Mouse (Mus musculus) gastrocnemius, postnatal 14 days (tissue): ENCODE results near the gene Gm32687. TPM values are rescaled to one million over a fixed set of nuclear protein-coding genes. Genes with fewer than 3 reads are reported as not detected.
"Not testable (repeated sequence)": the region's sequence is repeated elsewhere in the genome, so short reads cannot be mapped to it uniquely, and the experiment has no call there.

Source experiments
- DNase-seq: peaks from one replicate; pipeline ENCODE4 v3.0.0; 2021; ENCODE audit warnings: mixed read lengths
- intact Hi-C: fragments of 180-260 bp; cut with DNase I; formaldehyde crosslinking; loops from one replicate; pipeline ENCODE4 v1.15.1; 2025; ENCODE audit warnings: low total_unique reads
- long read RNA-seq, 2 experiments: library from polyadenylated mRNA; stranded (forward); transcript quantifications; one replicate each; pipeline ENCODE4 v2.0.0; 2021
- total RNA-seq, 2 experiments: library from RNA; stranded (reverse); gene quantifications; 2 replicates each; pipeline ENCODE4 v1.2.3; 2021

The Gm32687 gene
- total RNA-seq: 1 to 10 TPM; 1.1 to 2.7 TPM
- long read RNA-seq, experiment 1, partial matches to known transcripts: 0 of 1 reads
- long read RNA-seq, experiment 1, other reads (novel, unspliced or antisense): 1 of 1 reads
- long read RNA-seq, experiment 2, partial matches to known transcripts: 0 of 4 reads
- long read RNA-seq, experiment 2, other reads (novel, unspliced or antisense): 3 of 4 reads

DNA sequence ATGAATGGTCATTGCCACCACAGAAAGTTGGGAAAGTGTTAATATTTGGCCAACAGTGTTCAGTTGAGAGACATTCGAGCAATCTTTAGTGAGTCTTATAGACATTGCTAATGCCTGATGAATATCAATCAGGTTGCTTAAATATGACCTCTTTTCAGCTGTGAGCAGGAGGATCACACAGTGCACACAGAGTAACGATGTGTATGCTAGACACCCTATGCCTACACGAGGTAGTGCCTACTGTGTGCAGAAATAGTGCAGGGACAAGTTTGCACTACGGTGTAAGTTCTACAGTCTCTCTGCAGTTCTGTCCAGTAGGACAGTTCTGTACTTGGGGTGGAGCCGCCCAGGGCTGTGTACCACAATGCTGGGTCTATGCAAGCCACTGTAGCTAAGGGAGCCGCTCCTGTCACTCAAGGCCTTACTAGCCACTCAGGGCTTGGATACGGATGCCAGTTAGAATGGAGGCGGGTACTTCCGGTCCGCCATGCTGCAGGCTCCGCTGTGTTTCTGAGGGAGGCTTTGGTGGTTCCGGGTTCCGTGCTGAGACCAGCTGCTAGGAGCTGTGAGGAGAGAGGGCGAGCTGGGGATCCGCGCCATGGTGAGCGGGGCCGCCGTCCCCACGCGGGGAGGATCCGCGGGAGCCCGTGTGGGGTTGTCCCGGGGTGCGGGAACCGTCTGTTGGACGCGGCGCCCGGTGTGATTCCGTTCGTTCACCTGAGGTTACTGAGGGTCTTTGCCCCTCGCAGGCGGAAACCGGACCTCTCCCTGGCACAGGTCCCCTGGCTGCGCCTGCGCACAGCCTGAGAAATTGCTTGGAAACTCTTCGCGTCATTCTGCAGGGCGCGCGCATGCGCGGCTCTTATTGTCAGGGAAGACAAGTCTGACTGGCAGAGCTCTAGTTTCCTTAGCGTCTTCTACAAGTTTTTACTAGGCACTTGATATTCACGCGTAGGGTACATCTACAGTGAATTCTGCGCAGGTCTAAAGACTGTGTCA lies at the start of gene Gm32687:
Gene Gm32687 (plus strand): TSS at position 526 of the 999 bp plus-strand sequence.
- peak; percentile 0 for DNase-seq
- intact Hi-C loops: not testable (repeated sequence)

DNA sequence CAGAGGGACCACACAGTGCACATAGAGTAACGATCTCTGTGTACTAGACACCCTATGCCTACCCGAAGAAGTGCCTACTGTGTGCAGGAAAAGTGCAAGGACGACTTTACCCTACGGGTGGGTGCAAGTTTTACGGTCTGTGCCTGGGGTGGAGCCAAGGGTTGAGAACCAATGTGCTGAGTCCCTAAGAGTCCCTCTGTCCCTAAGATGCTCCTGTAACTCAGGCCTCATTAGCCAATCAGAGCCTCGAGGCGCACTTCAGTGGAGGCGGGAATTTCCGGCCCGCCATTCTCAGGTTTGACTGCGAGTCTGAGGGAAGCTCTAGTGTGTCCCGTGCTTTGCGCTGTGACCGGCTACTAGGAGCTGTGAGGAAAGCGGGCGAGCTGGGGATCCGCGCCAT lies 17.5 kb upstream of the Gm32687 start:
- intact Hi-C loops, DNase-seq: not testable (repeated sequence)

DNA sequence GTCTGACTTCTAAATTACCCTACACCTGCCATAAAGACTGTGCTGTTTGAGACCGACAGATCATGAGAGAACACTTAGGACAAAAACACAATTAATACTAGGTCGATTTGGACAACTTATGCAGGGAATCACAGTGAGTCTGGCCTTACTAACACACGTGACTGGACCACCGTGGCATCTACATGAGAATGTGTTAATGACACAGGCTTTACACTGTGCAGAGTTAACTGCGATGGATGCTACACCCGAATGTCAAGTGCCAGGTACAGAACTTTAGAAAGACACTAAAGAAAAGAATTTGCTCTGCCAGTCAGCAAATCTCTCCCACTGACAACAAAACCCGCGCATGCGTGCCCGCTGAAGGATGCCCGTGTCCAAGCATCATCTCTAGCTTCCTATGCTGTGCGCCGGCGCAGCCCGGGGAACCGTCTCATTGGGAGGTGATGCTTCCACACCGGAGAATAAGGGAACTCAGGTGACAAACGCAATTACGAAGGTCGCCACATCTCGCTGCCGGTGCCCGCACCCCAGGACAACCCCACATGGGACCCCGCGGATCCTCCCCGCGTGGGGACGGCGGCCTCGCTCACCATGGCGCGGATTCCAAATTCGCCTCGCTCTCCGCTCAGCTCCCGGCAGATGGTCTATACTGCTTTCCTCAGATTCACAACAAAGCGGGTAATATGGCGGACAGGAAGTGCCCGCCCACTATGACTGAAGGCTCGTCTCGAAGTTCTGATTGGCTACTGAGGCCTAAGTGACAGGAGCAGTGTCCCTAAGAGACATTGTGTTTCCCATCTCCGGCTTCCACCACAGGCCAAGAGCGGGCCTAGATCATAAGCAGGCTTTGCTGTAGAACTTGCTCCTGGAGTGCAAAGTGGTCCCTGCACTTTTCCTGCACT lies 66.4 kb downstream of the Gm32687 start, which contains the start of gene Zfp781:
Gene Zfp781 (minus strand): TSS at position 639 of the 902 bp plus-strand sequence.
- DNase-seq, intact Hi-C loops: not testable (repeated sequence)

Other genes starting within 250 kb of the Gm32687 start
- gene Sirt6, start 236.1 kb upstream of the Gm32687 start, total RNA-seq: 1 to 10 TPM; 5.4 to 5.6 TPM
- gene Ankrd24, start 235.4 kb upstream of the Gm32687 start, total RNA-seq: 10 to 100 TPM in 1 of 2 experiments, 1 to 10 TPM in 1; 6.8 to 10.9 TPM
- 1 to 10 TPM; 1.6 to 1.8 TPM for gene Gm10778, start 214.9 kb upstream of the Gm32687 start, total RNA-seq
- 1 to 10 TPM; 3.3 to 6.1 TPM for gene Zfp433, start 159.1 kb upstream of the Gm32687 start, total RNA-seq
- 1 to 10 TPM in 1 of 2 experiments, under 1 TPM in 1; 0.55 to 2.3 TPM for gene Gm3055, start 92.8 kb upstream of the Gm32687 start, total RNA-seq
- under 1 TPM; 0.86 to 0.92 TPM for gene Gm4767, start 51.7 kb upstream of the Gm32687 start, total RNA-seq
- gene Zfp781, start 66.5 kb downstream of the Gm32687 start, total RNA-seq: 1 to 10 TPM in 1 of 2 experiments, under 1 TPM in 1; 0.78 to 1.3 TPM
- 1 to 10 TPM; 2.5 to 3.3 TPM for gene Zfp873, start 184.2 kb downstream of the Gm32687 start, total RNA-seq
- gene BC024063, start 219.4 kb downstream of the Gm32687 start, total RNA-seq: 1 to 10 TPM; 1.8 to 1.9 TPM